Mouse (Mus musculus): ENCODE results near the gene Neurod6.

DNA sequence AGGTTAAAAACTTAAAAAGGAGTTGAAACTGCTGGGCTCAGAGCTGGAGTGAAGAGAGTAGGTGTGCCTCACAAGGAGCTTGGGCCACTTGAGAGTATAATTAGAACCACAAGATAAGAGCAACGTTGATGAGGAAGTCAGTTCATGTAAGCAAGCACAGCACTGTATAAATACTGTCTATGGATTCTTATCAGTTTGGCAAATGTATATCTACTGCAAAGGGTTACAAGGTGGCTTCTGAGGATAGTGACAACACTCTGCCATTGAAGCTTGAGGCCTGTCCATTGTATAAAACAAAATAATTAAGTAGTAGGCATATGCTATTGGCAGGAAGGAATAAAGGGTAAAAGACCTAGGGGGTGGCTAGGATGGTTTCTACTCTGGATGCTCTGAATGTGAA lies 46.4 kb downstream of the Neurod6 start:
- TF ChIP-seq POLR2A (IDR thresholded peaks at IDR 0.05; ENCODE audit: borderline replicate concordance, control insufficient read depth, low read depth, low read length), result no peak
- no peak for TF ChIP-seq CTCF (IDR thresholded peaks at IDR 0.05; ENCODE audit: control insufficient read depth, insufficient read depth, low read length)

Measured in bone marrow, adult 2 months (tissue).